Mouse (Mus musculus) ES-Bruce4 (cell line): ENCODE measurements around the gene Zfp386. TPM values are rescaled to one million over a fixed set of nuclear protein-coding genes. Genes with fewer than 3 reads are reported as not detected.
A peak's percentile ranks its signal among the peaks of the same experiment; 100 is the strongest.
"Not testable (repeated sequence)": the region's sequence is repeated elsewhere in the genome, so short reads cannot be mapped to it uniquely, and the experiment has no call there.

Source experiments
- H3K27ac ChIP-seq: 2 replicates; pipeline ENCODE4 v1.5.1; 2012; ENCODE audit warnings: low read length, inconsistent platforms; ENCODE audit not compliant: insufficient read depth
- H3K27me3 ChIP-seq: 2 replicates; pipeline ENCODE4 v1.6.1; 2012; ENCODE audit warnings: mild to moderate bottlenecking, low read length, inconsistent platforms; ENCODE audit not compliant: control insufficient read depth, poor library complexity, insufficient read depth, severe bottlenecking
- H3K36me3 ChIP-seq: 2 replicates; pipeline ENCODE4 v1.6.1; 2012; ENCODE audit warnings: inconsistent platforms, mild to moderate bottlenecking, low read length, moderate library complexity; ENCODE audit not compliant: control insufficient read depth, poor library complexity, insufficient read depth, severe bottlenecking
- H3K4me1 ChIP-seq: one replicate; pipeline ENCODE4 v1.8.1; 2011; ENCODE audit warnings: low read length; ENCODE audit not compliant: control insufficient read depth, insufficient read depth
- H3K4me3 ChIP-seq: 2 replicates; pipeline ENCODE4 v1.5.1; 2011; ENCODE audit warnings: low read depth, mild to moderate bottlenecking, low read length
- H3K9ac ChIP-seq: 2 replicates; pipeline ENCODE4 v1.6.1; 2012; ENCODE audit warnings: low read depth, mild to moderate bottlenecking, inconsistent platforms; ENCODE audit not compliant: poor library complexity, severe bottlenecking
- H3K9me3 ChIP-seq: replicated peaks from 2 replicates; pipeline ENCODE4 v1.6.1; 2012; ENCODE audit warnings: mild to moderate bottlenecking, low read length, inconsistent platforms; ENCODE audit not compliant: control insufficient read depth, poor library complexity, insufficient read depth, severe bottlenecking
- CTCF ChIP-seq: IDR thresholded peaks from one replicate; pipeline ENCODE4 v1.8.1; 2011; ENCODE audit warnings: low read depth, low read length
- EP300 ChIP-seq: IDR thresholded peaks from 2 replicates; pipeline ENCODE4 v1.6.1; 2011; ENCODE audit warnings: low read depth, low read length; ENCODE audit not compliant: insufficient read depth
- POLR2A ChIP-seq: IDR thresholded peaks from one replicate; pipeline ENCODE4 v1.8.1; 2011; ENCODE audit warnings: low read length; ENCODE audit not compliant: insufficient read depth
- polyA plus RNA-seq: library from polyadenylated mRNA; stranded (reverse); fragments of >200 nt; gene quantifications from 2 replicates; pipeline ENCODE4 v1.2.4, GENCODE M21; 2011; ENCODE audit warnings: low read depth; ENCODE audit not compliant: missing spikeins, insufficient read depth, insufficient read length

Gene Zfp386
- 17.3 and 19.6 TPM in 2 replicates for polyA plus RNA-seq

DNA sequence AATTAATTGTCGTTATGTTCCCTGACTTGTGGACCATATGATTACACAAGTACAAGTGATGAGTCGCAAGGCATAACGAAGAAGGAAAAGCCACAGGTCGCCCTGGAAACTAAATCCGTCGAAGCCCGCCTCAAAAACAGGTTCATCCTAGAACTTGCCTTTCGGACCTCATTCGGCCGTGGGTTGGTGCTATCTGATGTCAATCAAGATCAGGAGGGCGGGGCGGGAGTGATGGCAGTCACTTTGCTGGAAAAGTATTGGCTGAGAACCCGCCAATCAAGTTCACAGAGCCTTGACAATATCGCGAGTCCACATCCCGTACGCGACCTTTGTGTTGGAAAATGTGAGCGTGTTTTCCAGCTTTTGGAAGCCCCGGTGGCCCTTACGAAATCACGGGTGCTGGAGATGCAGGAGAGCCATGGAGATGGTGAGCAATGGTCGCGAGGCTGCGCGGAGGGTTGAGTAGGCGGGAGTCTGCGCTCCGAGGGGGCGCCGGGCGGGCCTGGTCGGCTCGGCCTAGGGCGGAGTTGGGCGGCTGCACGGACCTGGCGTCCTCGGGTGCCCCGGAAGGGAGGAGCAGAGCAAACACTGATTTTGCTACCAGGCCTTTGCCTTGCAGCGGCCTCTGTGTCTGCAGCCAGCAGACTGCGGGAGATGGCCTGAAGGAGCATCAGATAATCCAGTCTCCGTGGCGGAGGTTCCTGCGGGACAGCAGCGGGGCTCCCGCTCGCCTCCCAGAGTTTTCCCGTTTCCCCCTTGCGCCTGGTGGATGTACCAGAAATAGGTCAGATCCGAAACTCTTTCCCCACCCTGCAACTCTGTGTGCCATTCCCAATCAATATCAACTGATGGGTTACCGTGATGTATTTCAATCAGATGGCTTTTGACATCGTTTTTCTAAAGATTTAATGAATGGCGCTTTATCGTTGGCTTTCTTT, at the start of gene Zfp386:
Zfp386 (plus strand) TSS at position 285 of the 938 bp plus-strand sequence.
- Histone ChIP-seq H3K4me3 (peak within 1 kb of the TSS; percentile 98), H3K27me3 (no peaks in the 10 kb centered on the region), H3K9ac (peak within 1 kb of the TSS; percentile 80), H3K27ac (peak within 1 kb of the TSS; percentile 37; the same call in 1 of the 2 replicates), H3K36me3 (no peaks in the 10 kb centered on the region), H3K4me1 (peaks cover 2% of the 10 kb centered on the region), H3K9me3 (no peaks in the 10 kb centered on the region)
- TF ChIP-seq POLR2A (peak; percentile 42), CTCF (no peak), EP300 (no peak)

DNA sequence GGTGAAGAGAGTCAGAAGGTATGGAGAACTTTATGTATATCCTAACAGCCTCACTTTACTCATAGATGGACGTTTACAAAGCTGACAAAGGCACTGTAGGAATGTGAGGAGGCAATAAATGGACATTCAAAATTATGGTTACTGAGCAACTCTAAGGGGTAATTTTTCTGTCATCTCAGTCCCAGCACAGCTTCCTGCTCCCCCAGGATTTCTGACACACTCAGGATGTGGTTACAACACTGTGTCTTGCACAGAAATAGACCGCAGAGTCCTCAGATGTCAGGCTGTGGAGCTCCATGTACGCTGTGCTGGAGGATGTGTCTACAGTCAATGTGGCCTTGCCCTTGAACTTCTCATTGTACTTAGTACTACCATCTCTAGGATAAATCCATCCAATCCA, 47.7 kb upstream of the Zfp386 start:
- H3K36me3 ChIP-seq, H3K9me3 ChIP-seq, H3K27me3 ChIP-seq, H3K4me3 ChIP-seq, H3K4me1 ChIP-seq, H3K9ac ChIP-seq, H3K27ac ChIP-seq: not testable (repeated sequence)

DNA sequence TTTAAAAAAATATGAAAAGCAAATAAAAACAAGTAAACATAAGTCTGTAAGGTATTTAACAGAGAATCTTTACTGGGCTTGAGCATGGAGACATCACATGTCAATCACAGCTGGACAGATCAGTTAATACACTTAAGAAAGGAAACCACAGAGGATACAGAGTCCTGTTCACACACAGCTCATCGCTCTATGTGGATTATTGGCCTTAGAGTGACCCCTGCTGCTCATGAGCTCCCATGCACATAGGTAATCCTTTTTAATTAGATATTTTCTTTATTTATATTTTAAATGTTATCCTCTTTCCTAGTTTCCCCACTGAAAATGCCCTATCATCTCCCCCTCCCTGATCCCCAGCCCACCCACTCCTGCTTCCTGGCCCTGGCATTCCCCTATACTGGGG, 44.6 kb upstream of the Zfp386 start:
- H3K36me3 ChIP-seq, H3K9ac ChIP-seq, H3K9me3 ChIP-seq, H3K4me1 ChIP-seq, H3K27me3 ChIP-seq, H3K27ac ChIP-seq, H3K4me3 ChIP-seq: not testable (repeated sequence)

DNA sequence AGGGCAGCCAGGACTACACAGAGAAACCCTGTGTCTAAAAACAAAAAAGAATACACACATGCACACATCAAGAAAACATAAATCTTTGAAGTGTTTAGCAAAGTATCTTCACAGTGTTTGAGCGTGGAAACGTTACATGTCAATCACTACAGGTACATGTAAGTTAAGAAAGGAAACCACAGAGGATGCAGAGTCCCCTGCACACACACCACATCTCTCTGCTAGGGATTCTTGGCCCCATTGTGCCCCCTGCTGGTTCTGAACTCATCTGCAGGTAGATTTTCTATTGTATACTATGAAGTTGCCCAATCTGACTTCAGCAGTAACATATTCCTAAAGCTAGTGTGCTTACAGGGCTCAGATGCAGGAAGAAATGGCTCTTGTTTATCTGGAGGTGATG, 36.7 kb upstream of the Zfp386 start:
- H3K36me3 ChIP-seq, result no peaks in the 10 kb centered on the region
- no peaks in the 10 kb centered on the region for H3K27me3 ChIP-seq
- H3K4me3 ChIP-seq, result no peak overlapping the region
- TF ChIP-seq CTCF (peak; percentile 17), POLR2A (no peak)
- no peaks in the 10 kb centered on the region for H3K4me1 ChIP-seq
- H3K27ac ChIP-seq, result no peak overlapping the region
- no peak overlapping the region for H3K9ac ChIP-seq
- no peaks in the 10 kb centered on the region for H3K9me3 ChIP-seq

DNA sequence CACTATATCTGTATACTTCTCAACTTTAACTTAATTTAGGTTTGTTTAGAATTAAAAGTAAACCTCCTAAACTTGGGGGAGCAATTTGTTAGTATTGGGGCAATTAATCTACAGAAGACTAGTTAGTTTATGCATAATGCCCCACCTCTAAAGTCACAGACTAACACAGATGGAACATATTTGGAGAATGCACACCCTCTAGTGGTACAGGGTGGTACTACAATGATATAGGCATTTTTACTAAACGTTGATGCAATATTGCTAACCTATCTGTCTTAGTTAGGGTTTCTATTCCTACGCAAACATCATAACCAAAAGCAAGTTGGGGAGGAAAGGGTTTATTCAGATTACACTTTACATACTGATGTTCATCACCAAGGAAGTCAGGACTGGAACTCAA, 19.4 kb upstream of the Zfp386 start:
- Histone ChIP-seq H3K4me1 (no peaks in the 10 kb centered on the region), H3K36me3 (no peaks in the 10 kb centered on the region), H3K9ac (no peak overlapping the region), H3K27me3 (no peaks in the 10 kb centered on the region), H3K4me3 (no peak overlapping the region), H3K9me3 (no peaks in the 10 kb centered on the region), H3K27ac (no peak overlapping the region)
- TF ChIP-seq POLR2A, result no peak
- no peak for TF ChIP-seq EP300
- peak; percentile 12 for TF ChIP-seq CTCF

DNA sequence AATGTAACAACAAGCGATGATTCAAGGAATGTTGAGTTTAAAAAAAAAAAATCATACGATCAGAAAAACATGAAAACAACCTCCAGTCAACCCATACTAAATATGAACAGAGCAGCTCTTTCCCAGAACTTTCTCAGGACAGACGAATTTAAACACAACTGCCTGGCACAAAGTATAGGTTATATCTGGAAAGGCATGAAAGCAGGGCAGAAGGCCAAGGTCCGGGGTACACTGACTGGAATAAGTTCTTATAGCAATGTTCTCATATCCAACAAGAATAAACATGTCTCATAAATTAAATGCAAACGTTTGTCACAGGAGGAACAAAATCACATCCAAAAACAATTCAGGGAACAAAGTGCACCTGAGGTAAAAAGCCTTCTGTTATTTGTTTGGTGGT, 12.2 kb upstream of the Zfp386 start:
- TF ChIP-seq CTCF, result no peak
- TF ChIP-seq EP300, result no peak
- TF ChIP-seq POLR2A, result no peak
- Histone ChIP-seq H3K36me3 (no peaks in the 10 kb centered on the region), H3K4me1 (no peaks in the 10 kb centered on the region), H3K9me3 (no peaks in the 10 kb centered on the region), H3K4me3 (no peak overlapping the region), H3K9ac (no peak overlapping the region), H3K27me3 (no peaks in the 10 kb centered on the region), H3K27ac (no peak overlapping the region)
